Mouse (Mus musculus) bone marrow, adult 2 months (tissue): ENCODE results near the gene Maml3.

Source experiments
- CTCF ChIP-seq: fragments of 200-500 bp; IDR thresholded peaks from 2 replicates; pipeline ENCODE4 v1.5.1; 2011; ENCODE audit warnings: low read length, control low read depth; ENCODE audit not compliant: control insufficient read depth, insufficient read depth
- POLR2A ChIP-seq: fragments of 200-500 bp; IDR thresholded peaks from 2 replicates; pipeline ENCODE4 v1.6.1; 2011; ENCODE audit warnings: low read depth, mild to moderate bottlenecking, control low read depth, low read length, borderline replicate concordance; ENCODE audit not compliant: control insufficient read depth

DNA sequence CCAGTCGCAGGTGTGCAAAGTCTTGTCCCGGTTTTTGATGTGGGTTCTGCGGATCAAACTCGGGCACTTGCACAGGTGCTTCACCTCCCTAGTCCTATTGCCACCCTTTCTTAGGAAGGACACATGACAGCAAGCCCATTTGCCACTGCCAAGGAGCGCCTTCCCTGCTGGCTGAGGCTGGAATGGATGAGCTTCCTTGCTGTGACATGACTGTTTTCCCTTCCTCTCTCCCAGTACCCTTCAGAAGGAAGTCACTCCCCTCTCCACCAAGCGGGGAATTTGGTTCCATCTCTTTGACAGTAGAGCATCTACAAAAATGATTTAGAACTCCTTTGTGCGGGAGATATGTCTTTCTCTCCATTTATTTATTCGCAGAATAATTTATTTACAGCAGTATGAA is 155.2 kb downstream of the Maml3 start:
- no peak for TF ChIP-seq POLR2A
- no peak for TF ChIP-seq CTCF
